Mouse (Mus musculus) gastrocnemius, adult 8-10 months (tissue): ENCODE measurements around the gene Tmem229a. TPM values are rescaled to one million over a fixed set of nuclear protein-coding genes. Genes with fewer than 3 reads are reported as not detected.

ENCODE experiments used
- total RNA-seq, 4 experiments: library from RNA; stranded (reverse); gene quantifications; 2 replicates each; pipeline ENCODE4 v1.2.4; 2022

Tmem229a gene
- total RNA-seq, 4 experiments from 2014 or later = 0.07 to 0.34 (median 0.19) TPM

Other genes with a start within 250 kb of the Tmem229a start
- not detected for gene Hyal6, start 223.1 kb downstream of the Tmem229a start, total RNA-seq
- gene Hyal4, start 208.0 kb downstream of the Tmem229a start, total RNA-seq = not detected
- not detected for gene Spam1, start 165.1 kb downstream of the Tmem229a start, total RNA-seq
- not detected for gene Hyal5, start 98.3 kb downstream of the Tmem229a start, total RNA-seq